Mouse (Mus musculus): ENCODE measurements around the gene Ptprr.

- no peak for TF ChIP-seq CTCF (IDR thresholded peaks at IDR 0.05; ENCODE audit: borderline replicate concordance, control insufficient read depth, extremely low read depth, insufficient read depth, low read length, poor library complexity)
- no peak for TF ChIP-seq POLR2A (IDR thresholded peaks at IDR 0.05; ENCODE audit: control insufficient read depth, extremely low read depth, insufficient read depth, low read length, poor library complexity)
Observed at GRCm38 (mm10) chr10:116301258-116301657, 283.2 kb downstream of the Ptprr start.

All from thymus, adult 2 months (tissue).